Mouse (Mus musculus) gastrocnemius, postnatal 36 days (tissue): Measurements from ENCODE around the gene Tyrp1. TPM values are rescaled to one million over a fixed set of nuclear protein-coding genes. Genes with fewer than 3 reads are reported as not detected.

ENCODE experiments used
- DNase-seq, 2 experiments: peaks; one replicate each; pipeline ENCODE4 v3.0.0; 2022
- intact Hi-C: fragments of 180-260 bp; cut with DNase I; formaldehyde crosslinking; loops from one replicate; pipeline ENCODE4 v1.15.1; 2025
- long read RNA-seq, 2 experiments: library from polyadenylated mRNA; stranded (forward); transcript quantifications; one replicate each; pipeline ENCODE4 v2.0.0; 2021
- total RNA-seq, 2 experiments: library from RNA; stranded (reverse); gene quantifications; 2 replicates each; pipeline ENCODE4 v1.2.3; 2021

The Tyrp1 gene
- total RNA-seq: not detected
- long read RNA-seq, experiment 1: 0 reads
- long read RNA-seq, experiment 2: 0 reads

- no peak for DNase-seq
- intact Hi-C loops: no loop called here
Observed at GRCm38 (mm10) chr4:80834050-80834449, at the start of gene Tyrp1. Gene Tyrp1 (plus strand): TSS chr4:80834123.

- intact Hi-C loops: no loop called here
- DNase-seq: no peak
Observed at GRCm38 (mm10) chr4:80788339-80788738, 45.6 kb upstream of the Tyrp1 start.

GRCm38 (mm10) chr4:80819511-80819910 lies 14.4 kb upstream of the Tyrp1 start:
- DNase-seq: no peak
- intact Hi-C loops: no loop called here

GRCm38 (mm10) chr4:80821945-80822344 lies 12.0 kb upstream of the Tyrp1 start:
- DNase-seq: no peak
- intact Hi-C loops: no loop called here

GRCm38 (mm10) chr4:80828232-80828631 lies 5.7 kb upstream of the Tyrp1 start:
- DNase-seq: no peak
- intact Hi-C loops: no loop called here

GRCm38 (mm10) chr4:80839317-80839716 lies 5.4 kb downstream of the Tyrp1 start:
- intact Hi-C loops: no loop called here
- no peak for DNase-seq

- intact Hi-C loops: no loop called here
- DNase-seq: no peak
Observed at GRCm38 (mm10) chr4:80841980-80842379, 8.1 kb downstream of the Tyrp1 start.

- DNase-seq: no peak
- intact Hi-C loops: no loop called here
Observed at GRCm38 (mm10) chr4:80843752-80844151, 9.8 kb downstream of the Tyrp1 start.

- DNase-seq: no peak
- intact Hi-C loops: no loop called here
Observed at GRCm38 (mm10) chr4:80846052-80846451, 12.1 kb downstream of the Tyrp1 start.

GRCm38 (mm10) chr4:80852590-80853425 lies 18.9 kb downstream of the Tyrp1 start:
- DNase-seq: no peak
- intact Hi-C loops: no loop called here

- intact Hi-C loops: no loop called here
- DNase-seq: no peak
Observed at GRCm38 (mm10) chr4:80855495-80855894, 21.6 kb downstream of the Tyrp1 start.

GRCm38 (mm10) chr4:80862962-80863361 lies 29.0 kb downstream of the Tyrp1 start:
- intact Hi-C loops: no loop called here

GRCm38 (mm10) chr4:80863906-80864305 lies 30.0 kb downstream of the Tyrp1 start:
- no peak for DNase-seq
- intact Hi-C loops: no loop called here

More at GRCm38 (mm10) chr4:80862962-80863361, 29.0 kb downstream of the Tyrp1 start:
- DNase-seq: no peak

GRCm38 (mm10) chr4:80864511-80864922 lies 30.6 kb downstream of the Tyrp1 start:
- peak in 1 of 2 experiments; percentile 16 for DNase-seq

GRCm38 (mm10) chr4:80866065-80866464 lies 32.1 kb downstream of the Tyrp1 start:
- intact Hi-C loops: no loop called here
- DNase-seq: no peak

More at GRCm38 (mm10) chr4:80864511-80864922, 30.6 kb downstream of the Tyrp1 start:
- intact Hi-C loops: no loop called here

GRCm38 (mm10) chr4:80869598-80869997 lies 35.7 kb downstream of the Tyrp1 start:
- no peak for DNase-seq
- intact Hi-C loops: no loop called here

- no peak for DNase-seq
- intact Hi-C loops: loop anchor here (5.0 to 10.0 kb wide), 2 partner anchors 82 to 379 kb away; no protein-coding TSS in a partner anchor
Observed at GRCm38 (mm10) chr4:80872847-80873644, 39.1 kb downstream of the Tyrp1 start.

- intact Hi-C loops: loop anchor here (5.0 to 10.0 kb wide), 2 partner anchors 81 to 378 kb away; no protein-coding TSS in a partner anchor
Observed at GRCm38 (mm10) chr4:80874121-80874859, 40.4 kb downstream of the Tyrp1 start.

GRCm38 (mm10) chr4:80875055-80875454 lies 41.1 kb downstream of the Tyrp1 start:
- no peak for DNase-seq
- intact Hi-C loops: loop anchor here (10.0 kb wide), 1 partner anchor 80 kb away; no protein-coding TSS in a partner anchor

More at GRCm38 (mm10) chr4:80874121-80874859, 40.4 kb downstream of the Tyrp1 start:
- no peak for DNase-seq

GRCm38 (mm10) chr4:80881996-80882599 lies 48.2 kb downstream of the Tyrp1 start:
- no peak for DNase-seq
- intact Hi-C loops: no loop called here
